Mouse (Mus musculus) CH12.LX (cell line): ENCODE measurements around the gene Arhgap45. TPM values are rescaled to one million over a fixed set of nuclear protein-coding genes. Genes with fewer than 3 reads are reported as not detected.

Source experiments
- DNase-seq: peaks from one replicate; pipeline ENCODE4 v3.0.0-alpha.2; 2013; ENCODE audit errors: extremely low read depth
- H3K27ac ChIP-seq: 2 replicates; pipeline ENCODE4 v1.5.1; 2012; ENCODE audit warnings: low read depth, mild to moderate bottlenecking, control low read depth, moderate library complexity; ENCODE audit not compliant: insufficient read depth
- H3K27me3 ChIP-seq: replicated peaks from 2 replicates; pipeline ENCODE3; 2012; ENCODE audit warnings: inconsistent platforms
- H3K36me3 ChIP-seq, 2 experiments: replicated peaks in 1 of 2; 2 replicates each; pipeline versions ENCODE3 to v1.6.1; 2012; ENCODE audit warnings: inconsistent platforms in 1 of 2, low read length in 1 of 2, mild to moderate bottlenecking in 1 of 2, mixed read lengths in 1 of 2, moderate library complexity in 1 of 2; ENCODE audit not compliant: control insufficient read depth in 1 of 2, insufficient read depth in 1 of 2
- H3K4me1 ChIP-seq, 2 experiments: 2 replicates each; pipeline ENCODE4 v1.6.1; 2012; ENCODE audit warnings: inconsistent platforms in 1 of 2, moderate library complexity in 1 of 2; ENCODE audit not compliant: insufficient read depth in 2 of 2, control insufficient read depth in 1 of 2
- H3K4me2 ChIP-seq: 2 replicates; pipeline ENCODE4 v1.6.1; 2012; ENCODE audit warnings: low read depth, mild to moderate bottlenecking, control low read depth; ENCODE audit not compliant: poor library complexity, insufficient read depth, severe bottlenecking
- H3K4me3 ChIP-seq, 3 experiments: fragments of 150-350 bp in 1 of 3; sonication (generic) in 1 of 3; replicated peaks in 1 of 3; 2 replicates each; pipeline versions ENCODE3 to v1.5.1; 2011 to 2012; ENCODE audit warnings: low read depth in 2 of 3, low read length in 2 of 3, mild to moderate bottlenecking in 2 of 3, moderate library complexity in 2 of 3, control low read depth in 1 of 3, improper control_type of control experiment in 1 of 3, inconsistent platforms in 1 of 3, mixed read lengths in 1 of 3; ENCODE audit not compliant: poor library complexity in 1 of 3
- H3K79me2 ChIP-seq: replicated peaks from 2 replicates; pipeline ENCODE4 v1.6.1; 2012; ENCODE audit warnings: mild to moderate bottlenecking, moderate library complexity; ENCODE audit not compliant: control insufficient read depth, poor library complexity, insufficient read depth, severe bottlenecking; ENCODE audit errors: extremely low read depth
- H3K9ac ChIP-seq: 2 replicates; pipeline ENCODE4 v1.6.1; 2012; ENCODE audit warnings: low read depth, mild to moderate bottlenecking, control low read depth, moderate library complexity; ENCODE audit not compliant: insufficient read depth
- H3K9me3 ChIP-seq: replicated peaks from 2 replicates; pipeline ENCODE3; 2012; ENCODE audit warnings: low read length, inconsistent platforms, mixed read lengths
- BHLHE40 ChIP-seq: IDR thresholded peaks from 2 replicates; pipeline ENCODE4 v1.6.1; 2011; ENCODE audit warnings: mild to moderate bottlenecking, low read depth, low read length, improper control_type of control experiment
- E2F4 ChIP-seq: IDR thresholded peaks from 2 replicates; pipeline ENCODE4 v1.6.1; 2011; ENCODE audit warnings: low read depth, low read length, improper control_type of control experiment; ENCODE audit not compliant: insufficient replicate concordance
- ELF1 ChIP-seq: IDR thresholded peaks from 2 replicates; pipeline ENCODE4 v1.6.1; 2014; ENCODE audit warnings: low read depth, mild to moderate bottlenecking, inconsistent platforms, low read length, improper control_type of control experiment
- EP300 ChIP-seq: IDR thresholded peaks from 2 replicates; pipeline ENCODE4 v1.6.1; 2011; ENCODE audit warnings: low read length, improper control_type of control experiment
- ETS1 ChIP-seq: conservative IDR thresholded peaks from 2 replicates; pipeline ENCODE4 v1.6.1; 2012; ENCODE audit warnings: low read depth, mild to moderate bottlenecking, inconsistent platforms, low read length, improper control_type of control experiment, moderate library complexity
- GABPA ChIP-seq: IDR thresholded peaks from 2 replicates; pipeline ENCODE4 v1.6.1; 2012; ENCODE audit warnings: low read depth, low read length, improper control_type of control experiment, inconsistent platforms; ENCODE audit not compliant: insufficient replicate concordance
- HCFC1 ChIP-seq: IDR thresholded peaks from 2 replicates; pipeline ENCODE4 v1.6.1; 2012; ENCODE audit warnings: low read depth, mild to moderate bottlenecking, inconsistent platforms, low read length, improper control_type of control experiment
- IRF4 ChIP-seq: IDR thresholded peaks from 2 replicates; pipeline ENCODE4 v1.6.1; 2014; ENCODE audit warnings: low read depth, mild to moderate bottlenecking, inconsistent platforms, low read length, improper control_type of control experiment
- KAT2A ChIP-seq: IDR thresholded peaks from 2 replicates; pipeline ENCODE4 v1.6.1; 2012; ENCODE audit warnings: low read length, improper control_type of control experiment, inconsistent platforms; ENCODE audit not compliant: insufficient replicate concordance
- MAFK ChIP-seq: IDR thresholded peaks from 2 replicates; pipeline ENCODE4 v1.6.1; 2011; ENCODE audit warnings: low read length, improper control_type of control experiment; ENCODE audit not compliant: insufficient replicate concordance
- MAZ ChIP-seq: IDR thresholded peaks from 2 replicates; pipeline ENCODE4 v1.6.1; 2012; ENCODE audit warnings: low read depth, mild to moderate bottlenecking, inconsistent platforms, low read length, improper control_type of control experiment, moderate library complexity
- MEF2A ChIP-seq: IDR thresholded peaks from 2 replicates; pipeline ENCODE4 v1.6.1; 2014; ENCODE audit warnings: low read depth, mild to moderate bottlenecking, inconsistent platforms, low read length, improper control_type of control experiment, borderline replicate concordance
- MXI1 ChIP-seq: IDR thresholded peaks from 2 replicates; pipeline ENCODE4 v1.6.1; 2011; ENCODE audit warnings: mild to moderate bottlenecking, low read depth, low read length, improper control_type of control experiment
- MYC ChIP-seq: IDR thresholded peaks from 2 replicates; pipeline ENCODE4 v1.6.1; 2011; ENCODE audit warnings: low read depth, mild to moderate bottlenecking, improper control_type of control experiment, low read length
- NELFE ChIP-seq: IDR thresholded peaks from 2 replicates; pipeline ENCODE4 v1.6.1; 2011; ENCODE audit warnings: low read depth, low read length, improper control_type of control experiment
- PAX5 ChIP-seq: IDR thresholded peaks from 2 replicates; pipeline ENCODE4 v1.6.1; 2012; ENCODE audit warnings: low read length, inconsistent platforms, mixed read lengths
- POLR2A ChIP-seq: IDR thresholded peaks from 2 replicates; pipeline ENCODE4 v1.6.1; 2011; ENCODE audit warnings: low read depth, mild to moderate bottlenecking, improper control_type of control experiment, low read length
- SMC3 ChIP-seq: IDR thresholded peaks from 2 replicates; pipeline ENCODE4 v1.6.1; 2011; ENCODE audit warnings: low read depth, low read length, improper control_type of control experiment
- TBP ChIP-seq: conservative IDR thresholded peaks from 2 replicates; pipeline ENCODE4 v1.6.1; 2011; ENCODE audit warnings: low read depth, low read length, improper control_type of control experiment
- TCF12 ChIP-seq: IDR thresholded peaks from 2 replicates; pipeline ENCODE4 v1.6.1; 2014; ENCODE audit warnings: low read depth, mild to moderate bottlenecking, inconsistent platforms, low read length, improper control_type of control experiment
- UBTF ChIP-seq: IDR thresholded peaks from 2 replicates; pipeline ENCODE4 v1.6.1; 2012; ENCODE audit warnings: low read depth, mild to moderate bottlenecking, inconsistent platforms, low read length, improper control_type of control experiment, moderate library complexity
- USF1 ChIP-seq: IDR thresholded peaks from 2 replicates; pipeline ENCODE4 v1.6.1; 2014; ENCODE audit warnings: low read depth, mild to moderate bottlenecking, inconsistent platforms, low read length, improper control_type of control experiment
- USF2 ChIP-seq: conservative IDR thresholded peaks from 2 replicates; pipeline ENCODE4 v1.6.1; 2011; ENCODE audit warnings: low read depth, low read length, improper control_type of control experiment
- ZC3H11A ChIP-seq: IDR thresholded peaks from 2 replicates; pipeline ENCODE4 v1.6.1; 2012; ENCODE audit warnings: low read depth, mild to moderate bottlenecking, inconsistent platforms, low read length, improper control_type of control experiment
- ZMIZ1 ChIP-seq: IDR thresholded peaks from 2 replicates; pipeline ENCODE4 v1.6.1; 2012; ENCODE audit warnings: low read depth, mild to moderate bottlenecking, inconsistent platforms, low read length, improper control_type of control experiment
- ZNF384 ChIP-seq: IDR thresholded peaks from 2 replicates; pipeline ENCODE4 v1.6.1; 2012; ENCODE audit warnings: low read depth, low read length, improper control_type of control experiment, inconsistent platforms
- dilution Hi-C: fragments of 300-500 bp; cut with MboI; formaldehyde crosslinking; loops from 2 replicates; pipeline ENCODE4 v1.14.3; 2020; ENCODE audit warnings: low sequenced_read_pairs; ENCODE audit not compliant: extremely low pct_unique_long_range_greater_than_20kb, extremely low pct_ligation_motif_present
- in situ Hi-C: fragments of 300-500 bp; cut with MboI; formaldehyde crosslinking; loops from 3 replicates; pipeline ENCODE4 v1.14.3; 2019; ENCODE audit warnings: low sequenced_read_pairs, low pct_ligation_motif_present, low pct_unique_long_range_greater_than_20kb, mixed read lengths
- polyA plus RNA-seq: library from polyadenylated mRNA; unstranded; fragments of >175 nt; gene quantifications from 2 replicates; pipeline ENCODE4 v1.2.1, GENCODE M21; 2012; ENCODE audit warnings: low read depth; ENCODE audit not compliant: insufficient read length
- total RNA-seq, 2 experiments: library from RNA; depleted of rRNA; stranded (reverse); fragments of 300-350 nt in 1 of 2; fragments of >200 nt in 1 of 2; gene quantifications; 2 replicates each; pipeline ENCODE4 v1.2.3; 2012 to 2014

Gene Arhgap45
- total and polyA plus RNA-seq, 3 experiments, result 10.3 to 25.9 (median 20.2) TPM

- H3K4me3 ChIP-seq, result no peak overlapping the region
- H3K27me3 ChIP-seq, result no peaks in the 10 kb centered on the region
- peaks cover 5 to 16% of the 10 kb centered on the region in 2 experiments for H3K4me1 ChIP-seq
- H3K79me2 ChIP-seq, result no peaks in the 10 kb centered on the region
- H3K4me2 ChIP-seq, result no peak overlapping the region
- no peak overlapping the region for H3K27ac ChIP-seq
- DNase-seq, result no peak
- in situ Hi-C loops, result no loop called here
- dilution Hi-C loops, result no loop called here
- H3K9me3 ChIP-seq, result no peaks in the 10 kb centered on the region
- no peak overlapping the region for H3K9ac ChIP-seq
- peaks cover 51 to 85% of the 10 kb centered on the region in 2 experiments for H3K36me3 ChIP-seq
- TF ChIP-seq SMC3, result no peak
- TF ChIP-seq MAFK, result no peak
- TF ChIP-seq HCFC1, result no peak
- TF ChIP-seq USF2, result no peak
- TF ChIP-seq NELFE, result no peak
- TF ChIP-seq ZC3H11A, result no peak
- no peak for TF ChIP-seq ZMIZ1
- no peak for TF ChIP-seq ELF1
- no peak for TF ChIP-seq MAZ
- TF ChIP-seq KAT2A, result no peak
- no peak for TF ChIP-seq BHLHE40
- TF ChIP-seq MEF2A, result no peak
- no peak for TF ChIP-seq POLR2A
- no peak for TF ChIP-seq USF1
These were observed 4.7 kb upstream of the Arhgap45 start for GRCm38 (mm10) chr10:80011740-80012139.

GRCm38 (mm10) chr10:80013609-80014008 lies 2.8 kb upstream of the Arhgap45 start:
- Histone ChIP-seq H3K36me3 (peaks cover 38 to 72% of the 10 kb centered on the region in 2 experiments), H3K9ac (no peak overlapping the region), H3K9me3 (no peaks in the 10 kb centered on the region), H3K27ac (no peak overlapping the region), H3K4me1 (peaks cover 11 to 28% of the 10 kb centered on the region in 2 experiments), H3K4me3 (no peak overlapping the region), H3K4me2 (no peak overlapping the region), H3K79me2 (peaks cover 8% of the 10 kb centered on the region), H3K27me3 (no peaks in the 10 kb centered on the region)
- no peak for DNase-seq
- TF ChIP-seq EP300 (no peak), POLR2A (no peak), IRF4 (no peak), TCF12 (no peak), SMC3 (no peak), E2F4 (no peak), UBTF (no peak), BHLHE40 (no peak), ETS1 (no peak), GABPA (no peak), MYC (no peak), USF1 (no peak), MXI1 (no peak), HCFC1 (no peak), TBP (no peak), KAT2A (no peak), ZNF384 (no peak), PAX5 (no peak)
- in situ Hi-C loops (no loop called here), dilution Hi-C loops (no loop called here)
